Mouse (Mus musculus) neutrophil, adult 5-6 weeks (primary cell): ENCODE data around the gene Ctsk. TPM values are rescaled to one million over a fixed set of nuclear protein-coding genes. Genes with fewer than 3 reads are reported as not detected.

ENCODE experiments used
- ATAC-seq: fragments of 151-379, 151-347 bp; 2 replicates; pipeline ENCODE4 v1.8.0; 2017; ENCODE audit warnings: mild to moderate bottlenecking, moderate TSS enrichment; ENCODE audit not compliant: insufficient number of reproducible peaks, poor library complexity, low FRiP score, severe bottlenecking; ENCODE audit errors: extremely low read depth
- total RNA-seq: library from RNA; stranded (forward); fragments of 200-1000 nt; gene quantifications from 2 replicates; pipeline ENCODE4 v1.2.3, GENCODE M21; 2017

Ctsk gene
- total RNA-seq = 1.7 and 2.8 TPM in 2 replicates

GRCm38 (mm10) chr3:95499024-95499423, at the start of gene Ctsk:
Gene Ctsk, plus strand, starts transcription at chr3:95499256.
- ATAC-seq = no peak

GRCm38 (mm10) chr3:95450408-95450807, 48.6 kb upstream of the Ctsk start:
- peak; percentile 77 for ATAC-seq

GRCm38 (mm10) chr3:95450915-95451314, 48.1 kb upstream of the Ctsk start:
- ATAC-seq = no peak

- ATAC-seq = no peak
Observed at GRCm38 (mm10) chr3:95456367-95456766, 42.7 kb upstream of the Ctsk start.

GRCm38 (mm10) chr3:95457758-95458157, 41.3 kb upstream of the Ctsk start:
- no peak for ATAC-seq

- no peak for ATAC-seq
Observed at GRCm38 (mm10) chr3:95459381-95459780, 39.7 kb upstream of the Ctsk start.

GRCm38 (mm10) chr3:95463852-95464251, 35.2 kb upstream of the Ctsk start:
- ATAC-seq = no peak

- ATAC-seq = no peak
Observed at GRCm38 (mm10) chr3:95478966-95479365, 20.1 kb upstream of the Ctsk start.

GRCm38 (mm10) chr3:95486421-95486820, 12.6 kb upstream of the Ctsk start:
- ATAC-seq = no peak

- no peak for ATAC-seq
Observed at GRCm38 (mm10) chr3:95488679-95489078, 10.4 kb upstream of the Ctsk start.

GRCm38 (mm10) chr3:95490238-95490637, 8.8 kb upstream of the Ctsk start:
- no peak for ATAC-seq

GRCm38 (mm10) chr3:95494342-95494741, 4.7 kb upstream of the Ctsk start:
- peak; percentile 58; the same call in 1 of the 2 replicates for ATAC-seq

- no peak for ATAC-seq
Observed at GRCm38 (mm10) chr3:95498229-95498628, 827 bp upstream of the Ctsk start.

- ATAC-seq = no peak
Observed at GRCm38 (mm10) chr3:95499496-95500140, 562 bp downstream of the Ctsk start.

GRCm38 (mm10) chr3:95502312-95502711, 3.3 kb downstream of the Ctsk start:
- no peak for ATAC-seq

- ATAC-seq = no peak
Observed at GRCm38 (mm10) chr3:95509348-95509747, 10.3 kb downstream of the Ctsk start.

- ATAC-seq = peak; percentile 87
Observed at GRCm38 (mm10) chr3:95511611-95512180, 12.6 kb downstream of the Ctsk start.

GRCm38 (mm10) chr3:95516614-95517041, 17.6 kb downstream of the Ctsk start:
- ATAC-seq = no peak

GRCm38 (mm10) chr3:95517493-95517898, 18.4 kb downstream of the Ctsk start:
- ATAC-seq = peak; percentile 58; the same call in 1 of the 2 replicates

- no peak for ATAC-seq
Observed at GRCm38 (mm10) chr3:95518891-95519290, 19.8 kb downstream of the Ctsk start.

- no peak for ATAC-seq
Observed at GRCm38 (mm10) chr3:95519315-95519714, 20.3 kb downstream of the Ctsk start.
